Mouse (Mus musculus) retina, postnatal 1 day (tissue): Measurements from ENCODE around the gene Tspan14.

Experiments used
- DNase-seq: peaks from one replicate; pipeline ENCODE4 v3.0.0-alpha.2; 2012

Gene Tspan14

GRCm38 (mm10) chr14:40968051-40968450, 1.4 kb upstream of the Tspan14 start:
- no peak for DNase-seq

GRCm38 (mm10) chr14:40967598-40967900, 942 bp upstream of the Tspan14 start:
- no peak for DNase-seq

GRCm38 (mm10) chr14:40966862-40967597, 423 bp upstream of the Tspan14 start:
- peak; percentile 97 for DNase-seq

DNA sequence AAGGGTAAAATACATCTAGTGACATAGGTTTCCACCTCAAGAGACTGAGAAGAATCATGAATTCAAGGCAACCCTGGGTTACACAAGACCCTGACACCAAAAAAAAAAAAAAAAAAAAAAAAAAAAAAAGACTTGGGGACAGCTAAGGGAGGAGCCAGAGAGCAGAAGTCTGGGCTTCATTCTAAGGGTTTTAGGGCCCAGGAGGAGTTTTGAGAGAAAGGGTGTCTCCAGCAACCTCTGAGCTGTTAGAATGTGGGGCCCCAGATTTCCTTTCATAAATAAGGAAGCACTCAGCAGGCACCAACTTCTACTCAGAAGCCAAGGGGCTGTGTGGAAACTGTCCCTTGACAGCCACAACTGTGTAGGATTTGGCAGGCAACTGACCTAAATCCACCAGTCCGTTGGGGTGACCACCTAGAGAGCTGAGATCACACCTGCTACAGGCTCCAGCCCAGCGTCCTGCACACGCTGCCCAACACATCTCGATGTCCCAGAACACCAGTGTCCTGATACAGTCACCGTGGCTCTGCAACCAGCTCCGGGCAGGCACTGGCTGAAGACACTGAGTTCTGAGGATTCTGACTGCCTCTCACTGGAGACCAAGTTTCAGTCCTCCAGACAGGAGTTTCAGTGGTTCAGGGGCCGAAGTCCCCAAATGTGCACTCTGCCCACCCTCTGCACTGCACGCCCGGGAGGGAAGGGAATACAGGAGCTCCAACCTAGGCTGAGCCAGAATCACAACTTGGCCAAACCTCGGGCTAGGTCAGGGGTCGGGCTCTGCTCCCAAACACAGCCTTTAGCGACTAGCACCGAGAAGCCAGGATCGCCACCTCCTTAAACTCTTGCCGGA, 875 bp downstream of the Tspan14 start:
- DNase-seq: peak; percentile 47

- DNase-seq: no peak
Observed at GRCm38 (mm10) chr14:40964881-40965280, 1.7 kb downstream of the Tspan14 start.

DNA sequence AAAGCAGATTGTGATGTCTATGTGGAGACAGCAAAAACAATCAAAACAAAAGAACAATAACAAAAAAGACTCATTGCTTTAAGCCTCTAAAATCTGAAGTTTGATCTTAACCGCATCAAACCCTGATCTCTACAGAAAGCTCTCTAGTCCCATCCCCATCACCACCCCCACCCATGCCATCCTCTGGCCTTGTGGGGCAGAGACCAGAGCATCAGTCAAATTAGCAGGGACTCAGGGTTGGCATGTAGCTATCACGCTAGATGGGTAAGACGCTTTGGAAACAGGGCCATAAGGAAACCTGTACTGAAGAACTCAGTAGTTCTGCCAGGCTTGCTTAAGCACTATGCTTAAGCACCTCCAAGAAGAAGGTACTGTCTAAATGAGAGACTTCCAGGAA, 2.4 kb downstream of the Tspan14 start:
- DNase-seq: no peak

DNA sequence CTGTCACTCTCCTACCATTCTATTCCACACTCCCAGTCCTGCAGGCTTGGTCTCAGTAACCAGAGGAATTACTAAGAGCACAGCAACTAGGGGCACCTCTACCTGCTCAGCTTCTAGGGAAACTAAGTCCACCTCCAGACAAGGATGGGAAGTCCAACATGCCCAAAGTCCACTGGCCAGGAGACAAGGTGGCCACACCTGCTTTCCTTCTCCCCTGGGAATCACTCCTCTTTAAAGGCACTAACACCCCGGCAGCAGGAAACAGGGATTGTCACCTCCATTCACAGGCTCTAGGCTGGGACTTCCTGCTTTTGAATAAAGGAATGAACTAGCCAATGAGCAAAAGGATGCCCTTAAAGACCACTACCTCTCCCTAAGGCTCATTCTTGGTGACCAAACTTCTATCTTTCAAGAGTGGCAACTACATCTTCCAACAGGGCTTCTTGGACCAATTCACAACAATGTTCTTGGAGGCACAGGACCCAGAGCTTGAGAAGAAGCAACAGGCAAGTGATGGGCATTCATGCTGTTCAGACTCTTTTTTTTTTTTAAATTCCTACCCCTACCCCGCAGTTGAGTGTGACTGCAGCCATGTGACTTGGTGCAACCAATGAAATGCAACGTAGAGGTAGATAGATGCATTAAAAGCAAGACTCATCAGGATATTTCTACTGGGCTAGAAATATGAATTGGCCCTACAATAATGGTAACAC, 3.0 kb downstream of the Tspan14 start:
- DNase-seq: no peak

GRCm38 (mm10) chr14:40962365-40963290, 4.0 kb downstream of the Tspan14 start:
- DNase-seq: peak; percentile 74

DNA sequence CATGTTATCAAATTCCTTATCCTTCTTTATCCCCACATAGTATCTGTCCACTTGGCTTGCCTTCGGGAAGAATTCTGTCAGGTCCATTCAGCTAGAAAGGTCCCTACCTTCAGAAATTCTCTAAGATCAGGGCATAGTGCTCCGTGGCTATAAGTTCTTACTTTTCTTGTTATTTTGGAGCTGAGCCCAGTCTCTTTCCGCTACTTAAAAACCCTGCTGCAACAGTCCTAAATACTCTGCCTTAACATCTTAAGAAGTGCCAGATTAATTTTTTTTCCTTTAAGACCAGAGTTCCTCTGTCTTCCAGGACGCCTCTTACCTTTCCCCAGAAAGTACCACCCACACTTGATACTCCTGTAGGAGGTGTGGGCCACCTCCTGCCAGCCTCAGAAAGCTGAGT, 6.4 kb downstream of the Tspan14 start:
- no peak for DNase-seq

DNA sequence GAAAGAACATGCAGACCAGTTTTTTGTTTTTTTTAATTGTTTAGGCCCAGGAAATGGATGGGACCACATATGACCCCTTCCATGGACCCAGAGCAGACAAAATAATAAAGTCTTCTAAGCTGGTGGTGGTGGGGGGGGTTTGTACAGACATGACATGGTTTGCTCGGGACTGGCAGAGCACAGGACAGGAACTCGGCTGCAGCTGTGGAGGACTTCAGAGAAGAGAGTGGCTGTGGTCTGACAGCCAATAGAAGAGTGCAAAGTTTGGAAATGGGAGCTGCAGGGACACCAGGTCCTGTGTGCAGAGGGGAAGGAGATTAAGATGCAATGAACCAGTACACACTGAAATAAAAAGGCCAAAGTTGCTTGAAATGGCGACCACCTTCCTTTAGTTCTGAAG, 7.0 kb downstream of the Tspan14 start:
- no peak for DNase-seq

DNA sequence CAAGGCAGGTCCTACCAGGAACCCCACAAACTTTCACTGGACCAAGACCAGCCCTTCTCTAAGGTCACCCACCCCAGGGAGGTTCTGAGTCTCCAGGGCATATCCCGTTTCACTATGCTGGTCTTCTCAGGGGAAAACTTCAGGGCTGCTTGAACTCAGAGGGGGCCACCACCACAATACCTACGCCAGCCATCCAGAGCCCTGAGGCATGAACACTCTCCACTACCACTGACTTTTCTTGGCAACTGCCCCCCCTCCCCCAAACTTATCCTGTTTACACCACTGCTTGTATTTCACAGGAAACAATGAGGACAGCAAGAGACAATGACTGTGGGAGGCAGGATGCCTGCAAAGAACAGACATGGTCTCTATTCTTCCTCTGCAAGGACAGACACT, 7.6 kb downstream of the Tspan14 start:
- DNase-seq: no peak

DNA sequence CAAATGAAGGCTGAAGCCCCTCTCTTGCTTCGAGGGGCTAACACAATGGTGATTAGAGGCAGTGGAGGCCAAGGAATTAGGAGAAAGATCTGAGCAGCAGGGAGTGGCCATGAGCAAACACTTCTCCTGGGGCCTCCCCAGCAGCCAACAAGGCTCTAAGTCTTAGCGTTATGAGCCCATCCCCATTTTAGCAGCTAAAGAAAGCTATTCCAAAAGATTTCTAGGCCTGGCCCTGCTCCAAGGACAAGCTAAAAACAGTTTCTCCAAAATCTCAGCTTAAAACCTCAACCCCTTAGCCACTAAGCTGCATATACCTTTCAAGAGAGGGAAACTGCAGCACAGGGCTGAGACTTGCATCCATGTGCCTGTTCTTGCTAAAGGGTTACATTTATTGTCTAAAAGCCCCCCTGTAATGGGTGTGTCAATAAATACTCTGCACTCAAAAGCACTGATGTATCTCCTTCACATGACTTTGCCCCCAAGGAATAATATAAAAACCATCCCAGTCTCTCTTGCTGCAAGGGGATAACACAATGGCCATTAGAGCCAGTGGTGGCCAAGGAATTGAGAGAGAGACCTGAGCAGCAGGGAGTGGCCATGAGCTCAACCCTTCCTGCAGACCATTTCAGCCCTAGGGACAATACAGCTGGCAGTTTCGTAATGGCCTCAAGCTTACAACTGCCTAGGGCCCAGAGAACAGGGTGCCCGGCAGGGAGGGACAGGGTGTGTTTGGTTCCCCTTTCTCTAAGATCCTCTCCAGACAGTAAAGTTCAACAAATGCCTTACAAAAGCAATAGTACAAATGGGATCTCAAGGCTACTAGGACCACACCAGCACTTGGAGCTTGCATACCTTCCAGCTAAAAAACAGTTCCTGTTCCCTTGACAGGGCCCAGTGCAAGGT, 8.3 kb downstream of the Tspan14 start:
- DNase-seq: peak; percentile 42

DNA sequence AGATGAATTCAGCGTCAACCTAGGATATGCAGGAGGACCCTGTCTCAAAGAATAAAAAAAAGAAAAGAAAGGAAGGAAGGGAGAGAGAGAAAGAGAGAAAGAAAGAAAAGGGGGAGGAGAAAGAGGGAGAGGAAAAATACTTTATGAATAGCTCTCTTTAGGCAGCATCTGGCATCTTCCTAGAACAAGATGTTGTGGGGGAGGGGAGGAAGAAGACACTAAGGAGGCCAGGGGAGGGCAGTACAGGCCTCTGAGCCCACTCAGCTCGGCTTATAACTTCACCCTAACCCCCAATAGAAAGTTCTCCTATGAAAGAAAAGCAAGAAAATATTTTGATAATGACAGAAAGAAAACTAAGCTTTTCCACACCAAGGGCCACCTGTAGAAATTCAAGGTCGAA, 9.0 kb downstream of the Tspan14 start:
- DNase-seq: peak; percentile 70

DNA sequence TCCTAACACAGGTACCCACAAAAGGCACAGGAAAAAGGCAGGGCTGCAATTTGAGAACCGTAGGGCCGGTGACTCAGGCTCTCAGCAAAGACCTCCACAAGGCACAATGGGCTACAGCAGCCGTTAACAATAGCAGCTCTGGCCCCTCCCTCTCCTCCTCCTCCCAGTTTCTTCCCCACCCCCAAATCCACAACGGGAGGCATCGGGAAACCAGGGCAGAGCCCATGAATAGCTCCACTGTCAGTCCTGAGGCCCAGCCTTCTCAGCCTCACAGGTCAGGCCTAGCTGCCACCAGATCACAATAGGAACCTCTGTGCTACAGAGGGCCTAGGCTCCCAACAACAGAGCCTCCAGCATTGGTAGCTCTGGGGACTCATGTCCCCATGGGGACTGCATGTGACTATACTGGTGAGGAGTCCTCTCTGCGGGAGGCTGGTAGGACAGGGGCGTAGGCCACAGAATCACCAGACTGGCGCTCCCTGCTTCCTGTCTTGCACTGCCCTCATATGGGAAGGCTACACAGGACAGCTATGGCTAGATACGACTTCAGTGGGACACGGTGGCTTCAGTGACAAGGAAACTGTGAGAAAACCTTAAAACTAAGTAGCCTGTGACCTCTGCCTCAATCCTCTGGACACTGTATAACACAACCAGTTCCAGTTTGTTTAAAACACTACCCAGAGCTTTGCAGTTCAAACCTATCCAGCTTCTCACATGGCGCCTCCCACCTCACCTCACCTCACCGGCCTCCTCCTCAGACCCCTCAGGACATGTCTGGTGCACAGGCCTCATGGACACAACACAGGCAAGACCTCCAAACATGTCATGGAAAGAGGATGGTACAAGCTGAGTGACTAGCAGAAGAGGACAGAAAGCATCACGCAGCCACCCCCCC, 10.1 kb downstream of the Tspan14 start:
- peak; percentile 99 for DNase-seq

DNA sequence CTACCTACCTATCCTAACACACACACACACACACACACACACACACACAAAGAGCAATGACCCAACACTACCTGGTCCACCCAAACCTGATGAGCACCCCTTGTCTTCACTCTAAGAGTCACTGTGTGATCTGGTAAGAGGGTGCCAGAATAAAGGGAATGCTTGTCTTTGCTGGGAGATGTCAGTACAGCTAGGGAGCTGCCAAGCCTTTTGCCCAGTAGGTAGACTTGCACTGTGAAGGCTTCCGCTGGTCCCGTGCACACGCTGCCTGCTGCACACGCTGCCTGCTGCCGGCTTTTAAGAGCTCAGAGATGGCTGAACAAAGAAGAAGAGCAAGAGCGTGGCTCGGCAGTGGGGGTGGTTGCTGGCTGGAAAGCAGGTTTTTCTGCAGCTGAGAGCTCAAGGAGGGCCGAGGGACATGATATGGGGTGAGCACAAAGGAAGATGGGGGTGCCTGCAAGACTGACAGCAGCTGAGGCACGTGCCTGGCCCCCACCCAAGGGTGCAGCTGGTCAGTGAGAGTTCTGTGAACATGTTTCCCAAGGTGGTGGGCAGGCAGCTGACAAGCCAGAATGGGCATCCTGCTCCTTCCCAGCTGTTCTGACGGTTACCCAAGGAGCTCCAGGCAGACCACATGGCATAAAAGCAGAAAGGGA, 10.9 kb downstream of the Tspan14 start:
- DNase-seq: peak; percentile 94

- DNase-seq: no peak
Observed at GRCm38 (mm10) chr14:40955146-40955545, 11.5 kb downstream of the Tspan14 start.

- no peak for DNase-seq
Observed at GRCm38 (mm10) chr14:40953381-40953780, 13.2 kb downstream of the Tspan14 start.

GRCm38 (mm10) chr14:40952715-40953114, 13.9 kb downstream of the Tspan14 start:
- peak; percentile 70 for DNase-seq

- no peak for DNase-seq
Observed at GRCm38 (mm10) chr14:40952301-40952700, 14.3 kb downstream of the Tspan14 start.
